ENCODE assay signal across 7 mouse cellular contexts in the genomic region with DNA sequence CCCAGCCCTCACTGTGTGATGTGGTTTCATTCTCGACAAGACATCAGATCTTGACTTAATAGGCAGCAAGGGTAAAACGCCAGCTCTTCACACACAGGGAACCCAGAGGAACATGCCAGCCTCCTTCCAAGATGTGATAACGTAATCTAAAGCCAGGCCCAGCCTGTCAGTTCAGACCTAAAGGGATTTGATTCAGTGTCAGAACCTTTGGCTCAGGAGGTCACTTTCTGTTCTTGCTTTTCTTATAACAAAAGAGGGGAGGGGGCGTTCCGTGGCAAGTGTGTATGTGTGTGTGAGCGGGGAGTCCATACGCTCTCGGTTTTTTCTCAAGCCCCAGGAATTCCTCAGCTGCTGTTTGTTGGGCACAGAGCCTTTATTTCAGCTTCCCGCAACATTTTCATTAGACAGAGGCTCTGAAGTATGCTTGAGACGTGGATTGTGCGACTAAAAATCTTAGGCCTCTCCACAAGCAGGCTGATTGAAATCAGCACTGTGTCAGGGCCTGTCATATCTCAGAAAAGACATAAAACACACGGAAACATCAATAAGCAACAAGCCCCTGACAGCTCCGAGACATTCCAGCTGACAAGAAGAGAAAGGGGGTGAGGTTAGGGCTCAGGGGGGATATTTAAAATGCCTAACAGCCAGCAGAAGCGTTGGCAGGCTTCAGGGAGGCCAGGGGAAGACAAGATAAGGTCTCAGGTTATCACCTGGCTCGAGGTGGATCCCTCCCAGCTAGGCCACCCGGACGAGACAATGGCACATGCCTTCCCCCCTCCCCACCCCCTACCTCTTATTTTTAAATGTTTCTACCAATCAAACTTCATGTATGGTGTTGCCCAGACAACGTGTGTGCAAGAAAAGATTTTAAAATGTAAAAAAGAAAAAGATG.
A peak's percentile ranks its signal among the peaks of the same experiment; 100 is the strongest.
DNase-seq lines count a peak whose midpoint lies in the region; ATAC-seq and TF ChIP-seq lines count a peak whose summit lies in the region.

No protein-coding gene starts in this region.

- no peaks in the 10 kb centered on the region; the same call in 1 of the 2 replicates for H3K4me1 ChIP-seq in liver, embryonic 11.5 days (replicated peaks; ENCODE audit: control insufficient read depth, insufficient read depth, low read length)
- H3K4me1 ChIP-seq in liver, postnatal 0 days (ENCODE audit: insufficient read depth): no peaks in the 10 kb centered on the region
- H3K4me1 ChIP-seq in forebrain, embryonic 10.5 days: peaks cover 35% of the 10 kb centered on the region
- no peaks in the 10 kb centered on the region; the same call in 1 of the 2 replicates for H3K4me1 ChIP-seq in hindbrain, postnatal 0 days (ENCODE audit: insufficient read depth, low read length)

- no peak for DNase-seq in liver, embryonic 11.5 days (ENCODE audit: low spot score)
- DNase-seq in liver, postnatal 0 days: no peak
- peak; percentile 42 for DNase-seq in forebrain, embryonic 10.5 days (ENCODE audit: extremely low spot score, low spot score)
- DNase-seq in hindbrain, postnatal 0 days (ENCODE audit: low spot score): peak; percentile 42
- peak; percentile 54 for DNase-seq in retina, postnatal 1 day
- no peak for DNase-seq in spleen, postnatal 4 days (ENCODE audit: low spot score in 2 of 2)
- no peak for DNase-seq in MN1 (ENCODE audit: low spot score)

- WGBS in liver, embryonic 11.5 days: 37% methylated on average over 18 of the region's 18 CpGs
- 47% methylated on average over 18 of the region's 18 CpGs for WGBS in liver, postnatal 0 days (ENCODE audit: insufficient replicate concordance)
- 22% methylated on average over 18 of the region's 18 CpGs for WGBS in forebrain, embryonic 10.5 days
- WGBS in hindbrain, postnatal 0 days: 15% methylated on average over 18 of the region's 18 CpGs

- peak overlapping the region; percentile 1; the same call in 1 of the 2 replicates for H3K4me2 ChIP-seq in liver, embryonic 11.5 days
- no peak overlapping the region for H3K4me2 ChIP-seq in liver, postnatal 0 days (ENCODE audit: low read depth, low read length)
- peak overlapping the region; percentile 34 for H3K4me2 ChIP-seq in hindbrain, postnatal 0 days (ENCODE audit: low read depth, low read length)

- H3K27me3 ChIP-seq in liver, embryonic 11.5 days (replicated peaks; ENCODE audit: control insufficient read depth, insufficient read depth, low read length): no peaks in the 10 kb centered on the region
- no peaks in the 10 kb centered on the region for H3K27me3 ChIP-seq in liver, postnatal 0 days (ENCODE audit: insufficient read depth, low read length)
- peaks cover 45% of the 10 kb centered on the region for H3K27me3 ChIP-seq in forebrain, embryonic 10.5 days (ENCODE audit: poor library complexity, severe bottlenecking)
- no peaks in the 10 kb centered on the region for H3K27me3 ChIP-seq in hindbrain, postnatal 0 days (ENCODE audit: insufficient read depth, low read length)

- TF ChIP-seq CTCF in liver, postnatal 0 days (IDR thresholded peaks at IDR 0.05; ENCODE audit: low read depth): no peak
- TF ChIP-seq CTCF in hindbrain, postnatal 0 days (IDR thresholded peaks at IDR 0.05; ENCODE audit: low read depth): no peak

- TF ChIP-seq EP300 in liver, postnatal 0 days (IDR thresholded peaks at IDR 0.05; ENCODE audit: low read depth): no peak

- no peaks in the 10 kb centered on the region for H3K36me3 ChIP-seq in liver, embryonic 11.5 days (ENCODE audit: control insufficient read depth, insufficient read depth, low read length)
- H3K36me3 ChIP-seq in liver, postnatal 0 days (replicated peaks; ENCODE audit: insufficient read depth, low read length): no peaks in the 10 kb centered on the region
- H3K36me3 ChIP-seq in forebrain, embryonic 10.5 days (replicated peaks): no peaks in the 10 kb centered on the region
- no peaks in the 10 kb centered on the region for H3K36me3 ChIP-seq in hindbrain, postnatal 0 days (ENCODE audit: insufficient read depth, low read length)

- H3K9me3 ChIP-seq in liver, embryonic 11.5 days (ENCODE audit: control insufficient read depth, low read length): no peaks in the 10 kb centered on the region
- H3K9me3 ChIP-seq in liver, postnatal 0 days (ENCODE audit: low read length): no peaks in the 10 kb centered on the region
- H3K9me3 ChIP-seq in forebrain, embryonic 10.5 days: no peaks in the 10 kb centered on the region
- H3K9me3 ChIP-seq in hindbrain, postnatal 0 days (ENCODE audit: low read length): no peaks in the 10 kb centered on the region

- no peak overlapping the region for H3K4me3 ChIP-seq in liver, embryonic 11.5 days (ENCODE audit: low read depth, low read length)
- no peak overlapping the region for H3K4me3 ChIP-seq in liver, postnatal 0 days (ENCODE audit: low read depth, low read length)
- peak overlapping the region; percentile 16; the same call in 1 of the 2 replicates for H3K4me3 ChIP-seq in forebrain, embryonic 10.5 days
- H3K4me3 ChIP-seq in hindbrain, postnatal 0 days (ENCODE audit: low read length): no peak overlapping the region

- no peak overlapping the region for H3K27ac ChIP-seq in liver, embryonic 11.5 days (ENCODE audit: low read depth, low read length)
- no peak overlapping the region for H3K27ac ChIP-seq in liver, postnatal 0 days (ENCODE audit: low read depth)
- H3K27ac ChIP-seq in forebrain, embryonic 10.5 days: peak overlapping the region; percentile 83
- 0 out of 2 replicates have a peak overlapping the region, but pooled peaks have one; percentile 20 for H3K27ac ChIP-seq in hindbrain, postnatal 0 days

- no peak for ATAC-seq in liver, embryonic 11.5 days (replicated peaks; ENCODE audit: low FRiP score)
- ATAC-seq in liver, postnatal 0 days: no peak
- peak; percentile 36 for ATAC-seq in hindbrain, postnatal 0 days

- H3K9ac ChIP-seq in liver, embryonic 11.5 days (ENCODE audit: low read depth, low read length): no peak overlapping the region
- no peak overlapping the region for H3K9ac ChIP-seq in liver, postnatal 0 days (replicated peaks)
- 0 out of 2 replicates have a peak overlapping the region, but pooled peaks have one; percentile 15 for H3K9ac ChIP-seq in hindbrain, postnatal 0 days (replicated peaks; ENCODE audit: low read length)

Comparison
In these comparisons a context has a peak if more than half of its experiments do, and no peak if none do; other contexts are left out.
1. DNase-seq: peak in forebrain, embryonic 10.5 days (single experiment), hindbrain, postnatal 0 days (single experiment) and retina, postnatal 1 day (single experiment); none in liver, embryonic 11.5 days (single experiment), liver, postnatal 0 days (single experiment), spleen, postnatal 4 days (0 of 2) and MN1 (single experiment).
2. H3K27ac ChIP-seq: peak in forebrain, embryonic 10.5 days (single experiment) and hindbrain, postnatal 0 days (single experiment); none in liver, embryonic 11.5 days (single experiment) and liver, postnatal 0 days (single experiment).